Mouse (Mus musculus) lung, embryonic 14.5 days (tissue): ENCODE measurements at regions not wholly inside any gene's neighbourhood (a gene's known extent, or its start where the extent isn't known, plus 50 kb on each side); places are given as distances from the start of the nearest gene placed in this dataset.

Source experiments
- ATAC-seq: fragments of 200-750 bp; cut with Nextera tagmentation; 2 replicates; pipeline ENCODE4 v1.8.0; 2017; ENCODE audit warnings: mild to moderate bottlenecking, moderate TSS enrichment, moderate library complexity; ENCODE audit not compliant: insufficient read depth
- DNase-seq: peaks from one replicate; pipeline ENCODE4 v3.0.0-alpha.2; 2015
- H3K27ac ChIP-seq: fragments of 300-500 bp; sonication (generic); 2 replicates; pipeline ENCODE4 v1.5.1; 2014; ENCODE audit warnings: low read depth, mild to moderate bottlenecking, moderate library complexity
- H3K27me3 ChIP-seq: fragments of 300-500 bp; sonication (generic); 2 replicates; pipeline ENCODE4 v1.6.1; 2014; ENCODE audit warnings: low read length, control low read depth; ENCODE audit not compliant: insufficient read depth
- H3K36me3 ChIP-seq: fragments of 300-500 bp; sonication (generic); 2 replicates; pipeline ENCODE4 v1.6.1; 2014; ENCODE audit warnings: control low read depth; ENCODE audit not compliant: insufficient read depth
- H3K4me1 ChIP-seq: fragments of 300-500 bp; sonication (generic); 2 replicates; pipeline ENCODE4 v1.6.1; 2014; ENCODE audit warnings: antibody characterized with exemption, control low read depth; ENCODE audit not compliant: insufficient read depth
- H3K4me2 ChIP-seq: fragments of 300-500 bp; sonication (generic); 2 replicates; pipeline ENCODE4 v1.6.1; 2014; ENCODE audit warnings: mild to moderate bottlenecking
- H3K4me3 ChIP-seq: fragments of 300-500 bp; sonication (generic); 2 replicates; pipeline ENCODE4 v1.5.1; 2014; ENCODE audit warnings: low read depth, low read length
- H3K9ac ChIP-seq: fragments of 300-500 bp; sonication (generic); 2 replicates; pipeline ENCODE4 v1.6.1; 2014
- H3K9me3 ChIP-seq: fragments of 300-500 bp; sonication (generic); 2 replicates; pipeline ENCODE4 v1.6.1; 2016; ENCODE audit warnings: low read depth, low read length, control low read depth
- CTCF ChIP-seq: IDR thresholded peaks from 2 replicates; pipeline ENCODE4 v1.5.1; 2016; ENCODE audit warnings: antibody characterized with exemption, low read depth
- WGBS: fragments of 180-500 bp; shearing (Covaris S2); extraction: QIAGEN DNeasy Blood & Tissue Kit; methylation state at CpG from one replicate; pipeline ENCODE4 v1.1.7; 2014; 5-methylcytosine and 5-hydroxymethylcytosine counted together

DNA sequence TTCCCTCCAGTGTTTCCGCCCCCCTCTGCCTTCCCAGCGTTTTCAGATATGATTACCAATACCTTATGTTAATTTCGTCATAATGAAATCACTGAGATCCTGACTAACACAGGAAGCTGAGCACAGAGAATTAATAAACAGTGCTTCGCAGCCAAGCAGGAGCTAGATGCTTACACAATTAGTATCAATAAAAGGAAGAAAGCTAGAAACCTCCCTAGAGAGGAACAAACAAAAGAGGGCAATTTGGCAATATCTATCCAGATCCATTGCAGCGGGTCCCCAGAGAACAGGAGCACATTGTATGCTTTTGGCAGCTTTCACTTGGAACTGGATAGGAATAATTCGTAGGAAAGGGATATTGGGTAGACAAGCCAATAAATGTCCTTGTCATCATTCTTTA is 159.1 kb upstream of the Kbtbd8 start:
- DNase-seq (no peak), ATAC-seq (no peak)
- 68% methylated on average over 6 of the region's 6 CpGs for WGBS

DNA sequence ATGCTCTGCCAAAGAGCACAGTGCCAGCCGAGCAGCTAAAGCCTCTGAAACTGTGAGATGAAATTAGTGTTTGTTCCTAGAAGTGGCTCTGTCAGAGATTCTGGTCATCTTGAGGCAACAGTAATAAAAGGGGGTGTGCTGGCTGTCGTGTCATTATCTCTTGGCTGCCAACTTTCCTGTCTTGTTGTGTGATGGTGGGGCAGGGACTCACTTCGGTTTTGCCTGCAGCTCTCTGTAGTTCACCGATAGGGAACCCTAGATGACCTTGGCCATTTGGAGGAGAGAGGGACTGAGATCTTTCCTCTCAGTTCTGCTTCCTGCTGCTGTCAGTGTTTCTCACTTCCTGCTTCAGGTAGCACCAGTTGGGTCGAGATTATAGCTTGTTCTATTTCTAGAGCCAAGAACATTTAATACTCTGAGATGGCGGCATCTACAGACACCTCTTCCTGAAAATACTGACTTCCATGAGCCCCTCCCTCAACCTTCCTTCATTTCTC is 159.8 kb upstream of the Kbtbd8 start:
- no peaks in the 10 kb centered on the region for H3K36me3 ChIP-seq
- H3K4me1 ChIP-seq = no peaks in the 10 kb centered on the region
- no peak overlapping the region for H3K9ac ChIP-seq
- H3K27me3 ChIP-seq = no peaks in the 10 kb centered on the region
- no peak overlapping the region for H3K4me2 ChIP-seq
- WGBS = 61% methylated on average over 6 of the region's 6 CpGs
- H3K4me3 ChIP-seq = no peak overlapping the region
- no peak for TF ChIP-seq CTCF
- DNase-seq = no peak
- ATAC-seq = no peak
- H3K27ac ChIP-seq = no peak overlapping the region
- no peaks in the 10 kb centered on the region for H3K9me3 ChIP-seq

More for the DNA sequence above, 159.1 kb upstream of the Kbtbd8 start:
- Histone ChIP-seq H3K4me1 (no peaks in the 10 kb centered on the region), H3K36me3 (no peaks in the 10 kb centered on the region), H3K27me3 (no peaks in the 10 kb centered on the region), H3K4me2 (no peak overlapping the region), H3K9me3 (no peaks in the 10 kb centered on the region), H3K9ac (no peak overlapping the region), H3K4me3 (no peak overlapping the region), H3K27ac (no peak overlapping the region)
- TF ChIP-seq CTCF = no peak

DNA sequence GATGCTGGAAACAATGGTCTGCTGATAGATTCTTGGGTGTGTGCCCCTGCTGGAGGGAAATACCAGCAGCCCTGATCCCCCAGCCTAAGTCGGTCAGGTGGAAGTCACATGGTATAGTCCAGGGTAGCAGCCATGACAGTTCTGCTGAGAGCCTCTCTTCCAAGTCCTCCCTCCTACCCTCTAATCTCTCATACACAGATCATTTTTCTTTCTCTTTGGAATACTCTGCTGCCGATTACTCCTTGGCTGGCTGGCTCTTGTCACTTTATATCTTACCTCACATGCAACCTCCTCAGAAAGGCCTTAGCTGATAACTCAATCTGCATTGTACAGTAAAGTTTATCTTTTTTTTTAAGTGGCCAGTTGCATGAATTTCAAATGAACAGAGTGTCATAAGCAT is 162.5 kb upstream of the Kbtbd8 start:
- H3K9me3 ChIP-seq = no peaks in the 10 kb centered on the region
- no peaks in the 10 kb centered on the region for H3K4me1 ChIP-seq
- no peak overlapping the region for H3K27ac ChIP-seq
- DNase-seq = no peak
- H3K4me3 ChIP-seq = no peak overlapping the region
- no peak overlapping the region for H3K4me2 ChIP-seq
- no peak for ATAC-seq
- H3K27me3 ChIP-seq = no peaks in the 10 kb centered on the region
- no peaks in the 10 kb centered on the region for H3K36me3 ChIP-seq
- TF ChIP-seq CTCF = no peak
- H3K9ac ChIP-seq = no peak overlapping the region
- WGBS = 51% methylated on average over 2 of the region's 2 CpGs

DNA sequence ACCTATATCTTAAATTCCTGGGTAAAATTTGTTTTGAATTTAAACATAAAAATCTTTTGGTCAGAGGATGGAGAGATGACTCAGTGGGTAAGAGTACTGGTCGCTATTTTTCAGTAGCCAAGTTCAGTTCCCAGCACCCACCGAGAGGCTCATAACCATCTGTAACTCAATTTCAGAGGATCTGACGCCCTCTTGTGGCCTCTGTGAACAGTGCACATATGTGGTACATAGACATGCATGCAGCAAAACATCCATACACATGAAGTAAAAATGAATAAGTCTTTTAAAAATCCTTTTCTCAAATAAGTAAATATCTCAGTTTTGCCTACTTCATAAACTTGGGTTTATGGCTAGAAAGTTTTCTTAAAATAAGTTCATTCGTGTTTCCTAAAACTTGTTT is 163.4 kb upstream of the Kbtbd8 start:
- no peak for DNase-seq
- Histone ChIP-seq H3K27me3 (no peaks in the 10 kb centered on the region), H3K27ac (no peak overlapping the region), H3K36me3 (no peaks in the 10 kb centered on the region), H3K4me1 (no peaks in the 10 kb centered on the region), H3K9me3 (no peaks in the 10 kb centered on the region), H3K4me2 (no peak overlapping the region), H3K4me3 (no peak overlapping the region), H3K9ac (no peak overlapping the region)
- peak; percentile 28 for TF ChIP-seq CTCF
- no peak for ATAC-seq
- WGBS = 76% methylated on average over 4 of the region's 4 CpGs

DNA sequence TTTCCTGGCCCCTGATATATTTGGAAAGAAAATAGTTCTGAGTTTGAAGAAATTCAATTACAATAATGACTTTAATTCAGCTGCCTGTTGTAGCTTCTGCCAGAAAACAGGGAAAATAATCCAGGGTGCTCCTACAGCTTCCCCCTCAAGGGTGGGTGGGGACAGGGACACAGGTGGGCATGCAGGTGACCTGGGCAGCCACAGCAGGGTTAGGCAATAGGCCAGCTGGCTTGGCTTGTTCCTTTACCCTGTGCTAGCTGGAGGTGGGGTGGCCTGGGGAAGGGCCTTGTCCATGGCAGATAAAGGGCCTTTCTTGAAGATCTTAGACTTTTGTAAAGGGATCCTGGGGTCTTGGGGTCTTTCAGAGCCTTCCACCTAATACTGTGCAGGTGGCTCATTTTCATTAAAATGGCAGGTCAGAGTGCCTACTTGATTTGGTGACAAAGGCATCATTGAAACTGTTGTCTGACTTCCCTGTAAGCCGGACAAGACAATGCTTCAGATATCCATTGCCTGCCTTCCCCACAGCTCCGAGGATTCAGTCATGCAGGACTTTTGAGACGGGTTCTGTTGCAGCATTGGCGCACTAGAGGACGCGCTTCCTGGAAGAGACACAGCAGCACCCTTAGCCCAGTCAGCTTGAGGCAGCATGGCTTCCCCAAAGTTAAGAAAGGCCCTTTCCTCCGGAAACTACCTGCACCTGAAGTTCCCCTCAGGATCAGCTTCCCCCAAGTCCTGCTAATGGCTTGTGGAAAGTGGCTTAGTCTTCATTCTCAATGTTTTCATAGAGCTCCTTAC is 164.9 kb upstream of the Kbtbd8 start:
- no peaks in the 10 kb centered on the region for H3K36me3 ChIP-seq
- H3K27me3 ChIP-seq = no peaks in the 10 kb centered on the region
- ATAC-seq = no peak
- H3K9ac ChIP-seq = no peak overlapping the region
- no peaks in the 10 kb centered on the region for H3K9me3 ChIP-seq
- WGBS = 85% methylated on average over 7 of the region's 7 CpGs
- DNase-seq = no peak
- H3K27ac ChIP-seq = no peak overlapping the region
- TF ChIP-seq CTCF = no peak
- no peaks in the 10 kb centered on the region for H3K4me1 ChIP-seq
- no peak overlapping the region for H3K4me3 ChIP-seq
- H3K4me2 ChIP-seq = no peak overlapping the region

DNA sequence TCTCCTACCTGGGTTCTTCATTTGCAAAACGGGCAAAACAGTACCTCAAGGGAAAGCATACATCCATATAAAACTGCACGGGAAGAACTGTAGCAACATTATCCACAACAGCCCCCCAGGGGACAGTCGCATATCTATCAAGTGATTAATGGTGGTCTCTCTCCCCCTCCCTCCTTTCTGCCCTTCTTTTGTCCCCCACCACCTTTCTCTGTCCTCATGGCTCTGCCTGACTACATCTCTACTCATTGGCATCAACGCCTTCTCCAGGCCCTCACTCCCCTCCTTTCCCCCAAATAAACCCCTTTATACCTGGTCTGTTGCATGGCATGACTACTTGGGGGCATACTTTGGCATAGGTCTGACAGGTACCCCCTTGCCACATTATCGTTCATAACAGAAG is 166.1 kb upstream of the Kbtbd8 start:
- TF ChIP-seq CTCF = no peak

DNA sequence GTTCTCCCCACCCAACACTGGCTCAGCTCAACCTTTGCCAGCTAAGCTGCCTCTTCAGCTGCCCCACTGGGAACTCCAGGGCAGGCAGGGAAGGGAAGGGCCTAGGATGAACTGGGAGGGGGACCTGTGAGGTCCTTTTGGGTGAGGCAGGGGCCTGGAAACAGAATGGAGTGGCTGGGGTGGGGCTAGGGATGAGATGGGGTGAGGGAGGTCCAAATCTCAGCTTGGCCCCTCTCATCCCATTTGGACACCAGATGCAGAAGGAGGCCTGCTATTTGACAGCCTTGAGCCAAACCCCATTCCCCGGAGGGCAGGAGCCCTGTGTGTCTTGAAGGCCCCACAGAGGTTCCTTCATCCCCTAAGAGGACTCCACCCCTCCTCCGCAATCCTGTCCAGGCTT is 166.7 kb upstream of the Kbtbd8 start:
- no peak for ATAC-seq
- DNase-seq = no peak
- Histone ChIP-seq H3K9me3 (no peaks in the 10 kb centered on the region), H3K4me2 (no peak overlapping the region), H3K9ac (no peak overlapping the region), H3K36me3 (no peaks in the 10 kb centered on the region), H3K27ac (no peak overlapping the region), H3K4me3 (no peak overlapping the region), H3K4me1 (no peaks in the 10 kb centered on the region), H3K27me3 (no peaks in the 10 kb centered on the region)
- WGBS = 74% methylated on average over 2 of the region's 2 CpGs
- TF ChIP-seq CTCF = no peak

More for the DNA sequence above, 166.1 kb upstream of the Kbtbd8 start:
- no peak overlapping the region for H3K9ac ChIP-seq
- no peak overlapping the region for H3K4me3 ChIP-seq
- 79% methylated on average over 5 of the region's 5 CpGs for WGBS
- H3K4me1 ChIP-seq = no peaks in the 10 kb centered on the region
- no peaks in the 10 kb centered on the region for H3K9me3 ChIP-seq
- H3K4me2 ChIP-seq = no peak overlapping the region
- DNase-seq (no peak), ATAC-seq (no peak)
- H3K36me3 ChIP-seq = no peaks in the 10 kb centered on the region
- no peak overlapping the region for H3K27ac ChIP-seq
- no peaks in the 10 kb centered on the region for H3K27me3 ChIP-seq
